Mouse (Mus musculus): ENCODE data around the gene Serac1.
A peak's percentile ranks its signal among the peaks of the same experiment; 100 is the strongest.

Gene Serac1

DNA sequence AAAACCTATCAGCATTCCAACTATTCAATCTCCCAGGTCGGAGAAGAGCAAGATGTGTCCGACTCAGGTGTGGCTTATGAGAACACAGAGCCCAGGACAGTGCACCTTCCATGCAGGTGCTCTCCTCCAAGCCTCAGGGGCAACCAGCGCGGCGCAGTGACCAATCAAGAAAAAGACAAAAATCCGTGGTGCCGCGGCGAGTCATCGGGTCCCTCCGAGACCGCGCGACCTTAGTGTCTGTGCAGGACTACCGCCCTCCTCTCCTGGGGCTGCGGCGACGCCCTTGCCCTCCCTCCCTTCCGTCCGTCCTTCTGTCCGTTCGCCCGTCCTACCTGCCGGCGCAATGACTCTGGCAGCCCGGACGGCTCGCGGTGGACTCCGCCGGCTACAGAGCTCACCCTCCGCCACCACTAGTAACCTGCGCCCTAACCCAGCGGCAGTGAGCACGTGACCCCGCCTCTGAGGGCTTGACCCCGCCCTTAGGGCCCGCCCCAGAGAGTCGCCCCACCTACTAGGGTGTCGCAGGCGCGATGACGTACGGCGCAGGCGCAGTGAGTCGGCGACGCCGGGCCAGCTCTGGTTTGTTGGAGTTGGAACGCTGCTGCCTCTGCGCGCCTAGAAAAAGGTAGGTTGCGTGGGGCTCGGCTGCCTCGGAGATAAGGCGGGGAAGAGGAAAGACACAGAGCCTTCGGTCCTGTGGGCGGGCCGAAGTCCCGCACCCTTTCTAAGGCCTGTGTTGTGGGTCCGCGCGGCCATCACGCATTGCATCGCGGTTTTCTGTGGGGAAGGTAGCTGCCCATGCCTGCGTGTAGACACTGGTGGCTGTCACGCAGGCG, at the start of gene Serac1, which contains the start of gene Gtf2h5:
Serac1 (minus strand) TSS at position 455 of the 836 bp plus-strand sequence.
Gtf2h5 (plus strand) TSS at position 500 of the 836 bp plus-strand sequence.
- DNase-seq (ENCODE audit: low read depth) = peak; percentile 99

DNA sequence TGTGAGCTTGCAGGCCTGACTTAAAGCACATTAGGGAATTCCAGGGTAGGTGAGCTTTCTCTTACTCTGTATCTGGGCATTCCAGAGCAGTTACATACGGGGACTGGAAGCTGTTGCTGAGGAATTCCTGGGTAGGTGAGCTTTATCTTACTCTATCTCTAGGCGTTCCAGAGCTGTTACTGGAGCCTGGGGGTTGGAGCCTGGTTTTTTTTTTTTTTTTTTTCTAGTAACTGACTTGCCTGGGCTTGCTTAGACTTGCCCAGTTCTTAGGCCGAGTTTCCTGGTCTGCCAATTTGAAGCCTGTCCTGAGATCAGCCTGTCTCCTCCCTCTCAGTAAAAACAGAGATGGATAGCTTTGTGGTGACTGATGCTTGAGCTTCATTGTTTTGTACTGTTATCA, 48.5 kb upstream of the Serac1 start:
- peak; percentile 66 for DNase-seq (ENCODE audit: low read depth)

- DNase-seq (ENCODE audit: low read depth) = no peak
Observed at GRCm38 (mm10) chr17:6125441-6125840, 45.9 kb upstream of the Serac1 start.

- DNase-seq (ENCODE audit: low read depth) = no peak
Observed at GRCm38 (mm10) chr17:6123776-6124175, 44.2 kb upstream of the Serac1 start.

DNA sequence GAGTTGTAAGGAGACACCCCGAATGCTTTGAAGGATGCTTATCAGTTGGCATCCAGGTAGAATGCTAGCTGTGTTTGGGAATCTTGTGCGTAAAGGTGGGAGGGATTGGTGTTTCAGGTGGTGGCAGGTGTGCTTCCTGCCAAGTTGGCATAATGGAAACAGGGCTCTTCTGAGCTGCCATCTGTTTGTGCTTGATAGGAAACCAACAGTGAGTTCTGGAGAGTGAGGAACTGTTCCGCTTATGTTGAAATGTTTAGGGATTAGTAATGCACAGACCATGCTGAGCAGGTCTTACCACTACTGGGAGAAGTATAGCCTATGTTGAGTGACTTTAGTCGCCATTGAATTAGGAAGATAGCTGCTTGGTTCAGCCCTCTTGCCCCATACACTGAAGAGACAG, 39.3 kb upstream of the Serac1 start:
- no peak for DNase-seq (ENCODE audit: low read depth)

GRCm38 (mm10) chr17:6117917-6118316, 38.4 kb upstream of the Serac1 start:
- no peak for DNase-seq (ENCODE audit: low read depth)

DNA sequence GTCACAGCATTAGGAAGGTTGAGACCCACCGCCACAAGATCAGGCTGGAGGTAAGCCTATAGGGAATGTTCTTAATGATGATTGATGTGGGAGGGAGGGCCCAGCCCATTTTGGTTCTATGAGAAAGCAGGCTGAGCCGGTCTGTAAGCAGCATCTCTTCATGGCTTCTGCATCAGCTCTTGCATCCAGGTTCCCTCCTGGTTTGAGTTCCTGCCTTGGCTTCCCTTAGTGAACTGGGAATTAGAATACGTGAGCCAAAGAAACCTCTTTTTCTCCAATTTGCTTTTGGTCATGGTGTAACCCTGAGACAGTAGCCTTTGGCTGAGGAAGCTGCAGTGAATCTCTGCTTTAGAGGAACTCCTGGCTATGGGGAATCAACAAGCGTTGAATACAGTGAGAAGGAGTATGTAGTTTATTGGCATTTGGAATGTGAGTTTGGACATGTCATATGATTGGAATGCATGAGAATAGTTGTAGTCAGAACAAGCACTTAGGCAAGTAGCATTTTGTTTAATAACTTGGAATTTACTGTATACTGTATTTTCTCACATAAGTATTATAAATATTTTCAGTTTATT, 37.7 kb upstream of the Serac1 start:
- peak; percentile 66 for DNase-seq (ENCODE audit: low read depth)

DNA sequence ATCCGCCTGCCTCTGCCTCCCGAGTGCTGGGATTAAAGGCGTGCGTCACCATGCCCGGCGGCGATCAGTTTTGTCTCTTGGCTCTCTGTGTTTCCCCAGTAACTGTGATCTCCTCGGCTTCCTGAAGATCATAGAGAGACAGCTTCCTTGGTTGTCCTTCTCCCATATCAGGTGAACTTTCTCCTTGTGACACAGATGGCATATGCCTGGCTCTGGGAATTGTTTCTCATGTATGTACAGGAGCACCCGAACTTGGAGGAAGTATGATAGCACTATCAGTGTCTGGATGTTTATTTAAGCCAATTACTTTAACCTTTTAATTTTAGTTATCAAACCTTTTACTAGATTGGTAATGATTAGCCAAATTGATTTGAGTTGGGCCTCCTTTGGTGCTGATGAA, 35.5 kb upstream of the Serac1 start:
- no peak for DNase-seq (ENCODE audit: low read depth)

DNA sequence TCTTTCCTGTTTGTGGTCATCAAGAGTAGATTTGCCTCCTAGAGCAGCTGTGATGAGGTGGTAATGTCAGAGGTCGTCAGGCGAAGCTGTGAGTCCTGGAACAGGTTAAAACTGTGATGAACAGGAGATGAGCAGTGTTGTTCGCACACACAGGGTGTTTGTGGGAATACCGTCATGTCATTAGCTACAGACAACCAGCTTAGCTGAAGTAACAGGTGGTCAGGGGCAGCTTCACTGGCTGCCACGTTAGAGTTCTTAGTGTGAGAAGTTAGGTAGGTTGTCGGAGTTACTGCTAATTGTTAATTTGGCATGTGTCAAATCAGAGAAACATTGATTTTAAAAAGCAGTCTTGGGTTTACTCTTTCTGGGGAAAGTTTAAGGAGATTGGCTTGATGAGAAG, 34.1 kb upstream of the Serac1 start:
- DNase-seq (ENCODE audit: low read depth) = no peak

DNA sequence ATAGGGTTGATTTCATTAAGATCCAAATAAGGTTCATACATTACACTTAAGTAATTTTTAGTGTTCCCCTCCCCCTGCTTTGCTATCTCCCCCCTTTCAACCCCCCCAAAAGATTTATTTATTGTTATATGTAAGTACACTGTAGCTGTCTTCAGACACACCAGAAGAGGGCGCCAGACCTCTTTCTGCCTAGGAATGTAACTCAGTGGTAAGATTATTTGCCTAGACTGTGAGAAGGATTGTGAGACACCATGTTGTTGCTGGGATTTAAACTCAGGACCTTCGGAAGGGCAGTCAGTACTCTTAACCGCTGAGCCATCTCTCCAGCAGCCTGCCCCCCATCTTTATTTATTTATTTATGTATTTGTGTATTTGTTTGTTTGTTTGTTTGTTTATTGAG, 31.4 kb upstream of the Serac1 start:
- DNase-seq (ENCODE audit: low read depth) = peak; percentile 66

- peak; percentile 28 for DNase-seq (ENCODE audit: low read depth)
Observed at GRCm38 (mm10) chr17:6108175-6108574, 28.6 kb upstream of the Serac1 start.

DNA sequence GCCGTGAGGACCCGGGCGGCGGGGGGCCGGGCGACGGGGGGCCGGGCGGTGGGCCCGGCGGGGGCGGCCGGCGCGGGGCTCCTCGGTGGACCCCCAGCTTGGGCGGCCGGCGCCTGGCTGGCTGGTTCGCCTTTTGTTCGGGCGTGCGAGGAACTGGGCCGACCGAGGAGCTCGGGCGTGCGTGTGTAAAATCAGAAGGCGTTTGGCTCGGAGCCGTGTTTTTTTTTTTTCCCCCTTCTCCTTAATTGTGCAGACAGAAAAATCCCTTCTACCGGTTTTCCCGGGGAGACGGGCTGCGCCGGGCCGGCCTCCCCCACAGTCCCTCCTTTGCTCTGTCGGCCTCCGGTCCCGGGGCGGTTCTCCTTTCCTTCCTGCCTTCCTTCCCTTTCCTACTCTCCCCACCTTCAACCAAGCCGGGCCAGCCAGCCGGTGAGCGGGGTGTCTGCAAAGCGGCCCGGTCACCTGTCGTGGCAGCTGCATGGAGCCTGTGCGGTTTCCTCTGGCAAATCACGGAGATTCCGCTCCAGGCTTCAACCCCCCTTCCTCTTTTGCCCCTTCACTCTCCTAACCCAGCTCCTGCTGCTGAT, 27.6 kb upstream of the Serac1 start:
- DNase-seq (ENCODE audit: low read depth) = peak; percentile 74

DNA sequence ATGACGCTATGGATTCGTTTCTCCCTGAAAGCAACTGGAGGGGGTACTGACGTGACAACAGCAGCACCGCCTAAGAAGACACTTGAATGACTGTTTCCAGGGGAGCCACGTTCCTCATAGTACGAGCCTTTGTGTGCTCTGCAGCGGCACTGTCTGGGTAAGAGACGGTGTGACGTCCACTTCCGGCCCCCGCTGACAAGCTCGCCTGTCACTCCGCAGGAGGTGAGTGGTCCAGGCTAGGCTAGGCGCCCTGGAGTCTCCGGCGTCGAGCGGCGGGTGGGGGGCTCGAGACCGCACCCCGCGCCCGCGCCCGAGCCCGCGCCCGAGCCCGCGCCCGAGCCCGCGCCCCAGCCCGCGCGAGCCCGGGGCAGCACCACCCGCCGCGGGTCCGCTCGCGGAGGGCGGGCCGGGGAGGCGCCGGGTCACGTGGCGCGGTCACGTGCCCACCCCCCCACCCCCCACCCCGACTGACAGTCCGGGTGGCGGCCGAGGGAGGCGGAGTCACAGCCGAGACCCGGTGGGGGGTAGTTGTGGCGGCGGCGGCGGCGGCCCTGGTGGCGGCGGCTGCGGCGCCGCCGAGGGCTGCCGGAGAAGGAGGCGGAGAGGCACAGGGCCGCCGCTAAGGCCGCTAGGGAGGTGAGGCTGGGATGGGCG, 26.9 kb upstream of the Serac1 start, which contains the start of gene Tulp4:
Tulp4 (plus strand) TSS at position 77 of the 654 bp plus-strand sequence.
- DNase-seq (ENCODE audit: low read depth) = peak; percentile 92

GRCm38 (mm10) chr17:6103566-6103965, 24.0 kb upstream of the Serac1 start:
- no peak for DNase-seq (ENCODE audit: low read depth)

DNA sequence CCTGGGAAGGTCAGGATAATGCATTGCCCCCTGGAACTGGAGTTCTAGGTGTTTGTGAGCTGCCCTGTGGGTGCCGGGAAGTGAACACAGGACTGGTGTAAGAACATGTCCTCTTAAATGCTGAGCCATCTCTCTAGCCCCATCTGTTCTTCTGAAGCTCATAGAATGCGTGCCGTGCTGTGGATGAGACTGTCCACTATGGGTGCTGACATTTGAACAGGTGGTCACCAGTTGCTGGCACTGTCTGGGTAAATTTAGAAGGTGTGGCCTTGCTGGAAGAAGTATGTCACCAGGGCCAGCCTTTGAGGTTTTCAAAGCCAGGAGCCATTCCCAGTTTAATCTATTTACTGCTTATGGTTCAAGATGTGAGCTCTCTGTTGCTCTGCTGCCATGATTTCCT, 22.7 kb upstream of the Serac1 start:
- DNase-seq (ENCODE audit: low read depth) = no peak

GRCm38 (mm10) chr17:6097884-6098283, 18.3 kb upstream of the Serac1 start:
- DNase-seq (ENCODE audit: low read depth) = peak; percentile 82

GRCm38 (mm10) chr17:6095579-6095978, 16.0 kb upstream of the Serac1 start:
- DNase-seq (ENCODE audit: low read depth) = peak; percentile 37

- DNase-seq (ENCODE audit: low read depth) = no peak
Observed at GRCm38 (mm10) chr17:6091604-6092003, 12.1 kb upstream of the Serac1 start.

- DNase-seq (ENCODE audit: low read depth) = peak; percentile 18
Observed at GRCm38 (mm10) chr17:6083323-6083890, 3.9 kb upstream of the Serac1 start.

DNA sequence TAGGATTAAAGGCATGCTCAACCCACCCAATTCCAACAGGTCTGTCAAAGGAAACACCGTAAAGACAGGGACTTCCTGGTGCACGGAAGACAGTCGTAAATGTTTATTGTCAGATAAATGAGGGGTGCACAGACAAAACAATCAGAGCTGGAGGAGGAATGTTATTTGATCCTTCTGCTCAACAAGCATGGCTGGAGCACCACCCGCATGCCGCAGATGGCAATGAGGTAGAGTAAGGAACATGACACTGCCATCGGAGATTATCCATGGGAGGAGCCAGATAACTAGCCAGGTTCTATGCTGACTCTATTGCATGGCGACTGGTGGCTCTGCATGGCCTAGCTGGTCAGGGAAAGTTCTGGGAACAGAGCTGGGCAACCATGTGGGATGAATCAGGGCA, 6.1 kb downstream of the Serac1 start:
- no peak for DNase-seq (ENCODE audit: low read depth)

GRCm38 (mm10) chr17:6069866-6070265, 9.7 kb downstream of the Serac1 start:
- DNase-seq (ENCODE audit: low read depth) = peak; percentile 10

- no peak for DNase-seq (ENCODE audit: low read depth)
Observed at GRCm38 (mm10) chr17:6067613-6068012, 11.9 kb downstream of the Serac1 start.

Measured in NIH3T3 (cell line).